Mouse (Mus musculus): ENCODE results near the gene Sdc3. TPM values are rescaled to one million over a fixed set of nuclear protein-coding genes. Genes with fewer than 3 reads are reported as not detected.

The Sdc3 gene
- total RNA-seq (2018; cell fraction: chromatin; rRNA removed): 100 to 1,000 TPM in 19 of 26 experiments, 10 to 100 TPM in 7; 22.5 to 373 (median 145) TPM
- total RNA-seq (2018; cell fraction: cytosol; rRNA removed): 100 to 1,000 TPM; 388 to 983 (median 585) TPM
- 1,000 to 10,000 TPM in 4 of 26 experiments, 100 to 1,000 TPM in 22; 221 to 1,187 (median 556) TPM for total RNA-seq (2018; cell fraction: nucleus; rRNA removed)
- 449 to 1,011 TPM (median 478 TPM) in 3 replicates for polyA plus RNA-seq (2018)

DNA sequence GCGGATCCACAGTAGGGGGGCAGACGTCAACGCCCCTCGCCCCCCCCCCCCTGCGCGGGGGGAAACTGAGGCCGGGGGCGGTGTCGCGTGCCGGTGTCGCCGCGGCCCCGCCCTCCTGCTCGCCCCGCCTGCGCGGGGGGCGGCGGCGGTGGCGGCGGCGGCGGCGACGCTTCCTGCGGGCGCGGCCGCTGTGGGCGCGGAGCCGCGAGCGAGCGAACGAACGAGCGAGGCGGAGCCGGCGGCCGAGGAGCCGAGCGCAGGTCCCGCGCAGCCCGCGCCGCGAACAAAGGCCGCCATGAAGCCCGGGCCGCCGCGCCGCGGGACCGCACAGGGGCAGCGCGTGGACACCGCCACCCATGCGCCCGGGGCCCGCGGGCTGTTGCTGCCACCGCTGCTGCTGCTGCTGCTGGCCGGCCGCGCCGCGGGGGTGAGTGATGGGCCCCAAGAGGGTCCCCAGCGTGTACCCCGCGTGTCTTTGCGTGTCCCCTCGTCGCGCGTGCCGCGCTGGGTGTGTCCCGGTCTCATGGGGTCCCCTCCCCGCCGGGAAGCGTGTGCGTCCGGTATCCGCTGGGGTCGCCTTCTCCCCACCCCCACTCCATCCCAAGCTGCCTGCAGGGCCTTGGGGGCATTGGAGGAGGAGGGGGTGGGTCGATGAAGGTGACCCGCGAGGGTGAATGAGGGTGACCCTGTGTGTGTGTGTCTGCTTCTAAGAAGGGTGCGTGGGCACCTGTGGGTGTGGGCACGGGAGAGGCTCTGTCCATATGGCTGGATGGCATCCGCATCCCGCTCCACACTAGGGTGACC is at the start of gene Sdc3:
TSS of gene Sdc3 (plus strand) at position 162 of the 804 bp plus-strand sequence.
- Histone ChIP-seq H3K79me2 (ENCODE audit: inconsistent target) (peaks cover 49% of the 10 kb centered on the region), H3K36me3 (ENCODE audit: inconsistent target) (no peaks in the 10 kb centered on the region), H3K27ac (peak within 1 kb of the TSS; percentile 67), H3K4me3 (ENCODE audit: inconsistent target) (peak within 1 kb of the TSS; percentile 97)
- WGBS (ENCODE audit: missing documents): 4% methylated on average over 78 of the region's 99 CpGs

- Histone ChIP-seq H3K36me3 (ENCODE audit: inconsistent target) (peaks cover 79% of the 10 kb centered on the region), H3K79me2 (ENCODE audit: inconsistent target) (peaks cover 12% of the 10 kb centered on the region), H3K4me3 (ENCODE audit: inconsistent target) (no peak overlapping the region), H3K27ac (no peak overlapping the region)
- WGBS (ENCODE audit: missing documents): 97% methylated on average over 3 of the region's 4 CpGs
Measured at GRCm38 (mm10) chr4:130744058-130744457, 48.3 kb upstream of the Sdc3 start.

- H3K27ac ChIP-seq: no peak overlapping the region
- WGBS (ENCODE audit: missing documents): 95% methylated on average over 5 of the region's 5 CpGs
- no peaks in the 10 kb centered on the region; the same call in 1 of the 2 replicates for H3K79me2 ChIP-seq (ENCODE audit: inconsistent target)
- H3K36me3 ChIP-seq (ENCODE audit: inconsistent target): peaks cover 92% of the 10 kb centered on the region
- no peak overlapping the region for H3K4me3 ChIP-seq (ENCODE audit: inconsistent target)
Measured at GRCm38 (mm10) chr4:130745561-130746306, 46.6 kb upstream of the Sdc3 start.

- Histone ChIP-seq H3K36me3 (ENCODE audit: inconsistent target) (peaks cover 92% of the 10 kb centered on the region), H3K79me2 (ENCODE audit: inconsistent target) (no peaks in the 10 kb centered on the region), H3K4me3 (ENCODE audit: inconsistent target) (no peak overlapping the region), H3K27ac (no peak overlapping the region)
- WGBS (ENCODE audit: missing documents): 93% methylated on average over 7 of the region's 7 CpGs
Measured at GRCm38 (mm10) chr4:130749566-130749965, 42.8 kb upstream of the Sdc3 start.

DNA sequence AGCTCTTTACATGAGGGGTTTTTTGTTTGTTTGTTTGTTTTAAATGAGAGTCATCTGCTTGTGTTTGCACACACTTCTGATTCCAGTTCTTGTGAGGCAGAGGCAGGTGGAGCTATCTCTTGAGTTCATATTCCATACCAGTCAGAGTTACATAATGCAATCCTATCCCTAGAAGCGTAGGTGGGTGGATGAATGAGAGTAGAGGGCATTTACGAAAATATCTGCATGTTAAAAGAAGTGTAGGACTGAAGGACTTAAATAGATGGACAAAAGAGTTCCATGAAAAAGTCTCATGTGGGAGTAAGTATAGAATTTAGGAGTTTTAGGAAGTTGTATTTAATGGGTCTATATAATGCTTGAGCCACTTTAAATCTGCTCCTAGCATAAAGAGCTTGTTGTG is 40.4 kb upstream of the Sdc3 start:
- peaks cover 11% of the 10 kb centered on the region; the same call in 1 of the 2 replicates for H3K79me2 ChIP-seq (ENCODE audit: inconsistent target)
- no peak overlapping the region for H3K27ac ChIP-seq
- WGBS (ENCODE audit: missing documents): 94% methylated on average over 2 of the region's 2 CpGs
- no peak overlapping the region for H3K4me3 ChIP-seq (ENCODE audit: inconsistent target)
- peaks cover 92% of the 10 kb centered on the region for H3K36me3 ChIP-seq (ENCODE audit: inconsistent target)

DNA sequence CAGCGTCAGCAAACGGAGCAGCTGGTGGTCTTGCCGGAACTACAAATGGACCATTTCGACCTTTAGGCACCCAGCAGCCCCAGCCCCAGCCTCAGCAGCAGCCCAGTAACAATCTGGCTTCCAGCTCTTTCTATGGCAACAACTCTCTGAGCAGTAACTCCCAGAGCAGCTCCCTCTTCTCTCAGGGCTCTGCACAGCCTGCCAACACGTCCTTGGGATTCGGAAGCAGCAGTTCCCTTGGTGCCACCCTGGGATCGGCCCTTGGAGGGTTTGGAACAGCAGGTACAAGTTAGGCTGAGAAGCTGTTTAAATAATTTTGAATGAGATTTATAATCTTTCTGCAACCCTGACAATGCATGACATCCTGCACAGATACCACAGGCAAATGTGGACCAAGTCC is 39.7 kb upstream of the Sdc3 start:
- 96% methylated on average over 7 of the region's 7 CpGs for WGBS (ENCODE audit: missing documents)
- Histone ChIP-seq H3K36me3 (ENCODE audit: inconsistent target) (peaks cover 92% of the 10 kb centered on the region), H3K27ac (no peak overlapping the region), H3K4me3 (ENCODE audit: inconsistent target) (no peak overlapping the region), H3K79me2 (ENCODE audit: inconsistent target) (peaks cover 16% of the 10 kb centered on the region; the same call in 1 of the 2 replicates)

DNA sequence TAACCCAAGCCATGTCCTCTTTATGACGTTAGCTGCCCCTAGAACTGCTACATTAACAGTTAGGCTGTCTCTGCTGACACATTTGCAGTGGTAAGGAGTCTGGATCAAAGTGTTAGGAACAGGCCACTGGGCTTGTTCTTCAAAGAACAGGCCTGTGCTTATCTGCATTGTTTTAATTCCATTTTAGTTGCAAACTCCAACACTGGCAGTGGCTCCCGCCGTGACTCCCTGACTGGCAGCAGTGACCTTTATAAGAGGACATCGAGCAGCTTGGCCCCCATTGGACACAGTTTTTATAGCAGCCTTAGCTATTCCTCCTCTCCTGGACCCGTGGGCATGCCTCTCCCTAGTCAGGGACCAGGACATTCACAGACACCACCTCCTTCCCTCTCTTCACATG is 38.6 kb upstream of the Sdc3 start:
- peaks cover 20% of the 10 kb centered on the region; the same call in 1 of the 2 replicates for H3K79me2 ChIP-seq (ENCODE audit: inconsistent target)
- H3K4me3 ChIP-seq (ENCODE audit: inconsistent target): no peak overlapping the region
- H3K36me3 ChIP-seq (ENCODE audit: inconsistent target): peaks cover 92% of the 10 kb centered on the region
- WGBS (ENCODE audit: missing documents): 95% methylated on average over 5 of the region's 5 CpGs
- no peak overlapping the region for H3K27ac ChIP-seq

DNA sequence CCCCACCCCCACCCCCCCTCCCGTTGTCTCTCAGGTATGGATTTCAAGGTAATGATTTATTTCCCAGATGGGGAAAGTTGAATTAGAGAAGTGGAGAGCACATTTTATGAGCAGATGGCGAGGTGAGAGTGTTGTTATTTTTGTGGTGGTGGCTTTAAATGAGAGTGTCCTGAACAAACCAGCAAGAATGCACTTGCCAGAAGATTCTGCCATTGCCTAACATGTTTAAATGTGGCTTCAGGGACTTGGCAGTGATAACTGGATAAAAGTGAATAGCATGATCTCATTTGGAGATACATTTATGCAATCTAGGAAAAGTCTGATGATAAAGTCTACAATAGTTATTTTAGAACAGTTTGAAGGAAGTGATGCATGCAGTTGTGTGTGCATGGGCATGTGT is 37.6 kb upstream of the Sdc3 start:
- 92% methylated on average over 2 of the region's 2 CpGs for WGBS (ENCODE audit: missing documents)
- H3K27ac ChIP-seq: no peak overlapping the region
- peaks cover 20% of the 10 kb centered on the region; the same call in 1 of the 2 replicates for H3K79me2 ChIP-seq (ENCODE audit: inconsistent target)

GRCm38 (mm10) chr4:130759875-130760274 is 32.5 kb upstream of the Sdc3 start:
- WGBS (ENCODE audit: missing documents): 100% methylated on average over 2 of the region's 2 CpGs
- Histone ChIP-seq H3K36me3 (ENCODE audit: inconsistent target) (peaks cover 85% of the 10 kb centered on the region), H3K4me3 (ENCODE audit: inconsistent target) (no peak overlapping the region), H3K27ac (no peak overlapping the region), H3K79me2 (ENCODE audit: inconsistent target) (peaks cover 20% of the 10 kb centered on the region; the same call in 1 of the 2 replicates)

More for the DNA sequence above, 37.6 kb upstream of the Sdc3 start:
- Histone ChIP-seq H3K36me3 (ENCODE audit: inconsistent target) (peaks cover 89% of the 10 kb centered on the region), H3K4me3 (ENCODE audit: inconsistent target) (no peak overlapping the region)

GRCm38 (mm10) chr4:130761809-130762208 is 30.5 kb upstream of the Sdc3 start:
- Histone ChIP-seq H3K27ac (no peak overlapping the region), H3K36me3 (ENCODE audit: inconsistent target) (peaks cover 85% of the 10 kb centered on the region), H3K4me3 (ENCODE audit: inconsistent target) (no peak overlapping the region), H3K79me2 (ENCODE audit: inconsistent target) (peaks cover 10% of the 10 kb centered on the region; the same call in 1 of the 2 replicates)
- 90% methylated on average over 4 of the region's 5 CpGs for WGBS (ENCODE audit: missing documents)

- 92% methylated on average over 7 of the region's 7 CpGs for WGBS (ENCODE audit: missing documents)
- Histone ChIP-seq H3K36me3 (ENCODE audit: inconsistent target) (peaks cover 90% of the 10 kb centered on the region), H3K79me2 (ENCODE audit: inconsistent target) (no peaks in the 10 kb centered on the region), H3K4me3 (ENCODE audit: inconsistent target) (no peak overlapping the region), H3K27ac (no peak overlapping the region)
Measured at GRCm38 (mm10) chr4:130765399-130766160, 26.8 kb upstream of the Sdc3 start.

- no peak overlapping the region for H3K27ac ChIP-seq
- 89% methylated on average over 1 of the region's 2 CpGs for WGBS (ENCODE audit: missing documents)
- H3K36me3 ChIP-seq (ENCODE audit: inconsistent target): peaks cover 90% of the 10 kb centered on the region
- H3K4me3 ChIP-seq (ENCODE audit: inconsistent target): no peak overlapping the region
- no peaks in the 10 kb centered on the region for H3K79me2 ChIP-seq (ENCODE audit: inconsistent target)
Measured at GRCm38 (mm10) chr4:130766387-130766786, 25.9 kb upstream of the Sdc3 start.

- H3K36me3 ChIP-seq (ENCODE audit: inconsistent target): peaks cover 90% of the 10 kb centered on the region
- H3K4me3 ChIP-seq (ENCODE audit: inconsistent target): no peak overlapping the region
- no peaks in the 10 kb centered on the region for H3K79me2 ChIP-seq (ENCODE audit: inconsistent target)
- H3K27ac ChIP-seq: no peak overlapping the region
- WGBS (ENCODE audit: missing documents): 93% methylated on average over 4 of the region's 4 CpGs
Measured at GRCm38 (mm10) chr4:130766926-130767325, 25.4 kb upstream of the Sdc3 start.

- no peak overlapping the region for H3K4me3 ChIP-seq (ENCODE audit: inconsistent target)
- H3K79me2 ChIP-seq (ENCODE audit: inconsistent target): no peaks in the 10 kb centered on the region
- H3K27ac ChIP-seq: no peak overlapping the region
- peaks cover 79% of the 10 kb centered on the region for H3K36me3 ChIP-seq (ENCODE audit: inconsistent target)
- 82% methylated on average over 4 of the region's 4 CpGs for WGBS (ENCODE audit: missing documents)
Measured at GRCm38 (mm10) chr4:130773899-130774298, 18.4 kb upstream of the Sdc3 start.
